Mouse (Mus musculus): ENCODE measurements around the gene Olfr1158. TPM values are rescaled to one million over a fixed set of nuclear protein-coding genes. Genes with fewer than 3 reads are reported as not detected.

Gene Olfr1158
- polyA plus RNA-seq, 1 experiment from 2014 or later, result not detected

Other genes with a start within 250 kb of the Olfr1158 start
- gene Olfr1140, start 246.4 kb upstream of the Olfr1158 start, polyA plus RNA-seq (2014; fragmentation: Nextera tagmentation; extraction: Ambion mirVana), result not detected in 2 replicates
- gene Olfr1141, start 236.1 kb upstream of the Olfr1158 start, polyA plus RNA-seq (2014; fragmentation: Nextera tagmentation; extraction: Ambion mirVana), result not detected in 2 replicates
- not detected in 2 replicates for gene Olfr152, start 210.6 kb upstream of the Olfr1158 start, polyA plus RNA-seq (2014; fragmentation: Nextera tagmentation; extraction: Ambion mirVana)
- gene Olfr1143, start 189.5 kb upstream of the Olfr1158 start, polyA plus RNA-seq (2014; fragmentation: Nextera tagmentation; extraction: Ambion mirVana), result not detected in 2 replicates
- gene Olfr1145, start 180.3 kb upstream of the Olfr1158 start, polyA plus RNA-seq (2014; fragmentation: Nextera tagmentation; extraction: Ambion mirVana), result not detected in 2 replicates
- gene Olfr1148, start 159.6 kb upstream of the Olfr1158 start, polyA plus RNA-seq (2014; fragmentation: Nextera tagmentation; extraction: Ambion mirVana), result not detected in 2 replicates
- not detected in 2 replicates for gene Olfr1150-ps1, start 146.1 kb upstream of the Olfr1158 start, polyA plus RNA-seq (2014; fragmentation: Nextera tagmentation; extraction: Ambion mirVana)
- not detected in 2 replicates for gene Olfr1151, start 134.3 kb upstream of the Olfr1158 start, polyA plus RNA-seq (2014; fragmentation: Nextera tagmentation; extraction: Ambion mirVana)
- gene Olfr1152, start 123.6 kb upstream of the Olfr1158 start, polyA plus RNA-seq (2014; fragmentation: Nextera tagmentation; extraction: Ambion mirVana), result not detected in 2 replicates
- not detected in 2 replicates for gene Olfr1153, start 95.2 kb upstream of the Olfr1158 start, polyA plus RNA-seq (2014; fragmentation: Nextera tagmentation; extraction: Ambion mirVana)
- not detected in 2 replicates for gene Olfr1154, start 84.9 kb upstream of the Olfr1158 start, polyA plus RNA-seq (2014; fragmentation: Nextera tagmentation; extraction: Ambion mirVana)
- gene Olfr1155, start 45.0 kb upstream of the Olfr1158 start, polyA plus RNA-seq (2014; fragmentation: Nextera tagmentation; extraction: Ambion mirVana), result not detected in 2 replicates
- not detected in 2 replicates for gene Olfr1156, start 37.0 kb upstream of the Olfr1158 start, polyA plus RNA-seq (2014; fragmentation: Nextera tagmentation; extraction: Ambion mirVana)
- gene Olfr1157, start 21.8 kb upstream of the Olfr1158 start, polyA plus RNA-seq (2014; fragmentation: Nextera tagmentation; extraction: Ambion mirVana), result not detected in 2 replicates
- not detected in 2 replicates for gene Olfr74, start 15.4 kb upstream of the Olfr1158 start, polyA plus RNA-seq (2014; fragmentation: Nextera tagmentation; extraction: Ambion mirVana)
- gene Olfr1160, start 18.2 kb downstream of the Olfr1158 start, polyA plus RNA-seq (2014; fragmentation: Nextera tagmentation; extraction: Ambion mirVana), result not detected in 2 replicates
- gene Olfr1161, start 32.7 kb downstream of the Olfr1158 start, polyA plus RNA-seq (2014; fragmentation: Nextera tagmentation; extraction: Ambion mirVana), result not detected in 2 replicates
- 0.09 TPM in 1 of 2 replicates, not detected in the other for gene Olfr73, start 47.6 kb downstream of the Olfr1158 start, polyA plus RNA-seq (2014; fragmentation: Nextera tagmentation; extraction: Ambion mirVana)
- not detected in 2 replicates for gene Olfr1162, start 61.0 kb downstream of the Olfr1158 start, polyA plus RNA-seq (2014; fragmentation: Nextera tagmentation; extraction: Ambion mirVana)
- gene Olfr1163, start 81.7 kb downstream of the Olfr1158 start, polyA plus RNA-seq (2014; fragmentation: Nextera tagmentation; extraction: Ambion mirVana), result not detected in 2 replicates
- gene Olfr1164, start 103.9 kb downstream of the Olfr1158 start, polyA plus RNA-seq (2014; fragmentation: Nextera tagmentation; extraction: Ambion mirVana), result not detected in 2 replicates
- not detected in 2 replicates for gene Olfr1166, start 138.2 kb downstream of the Olfr1158 start, polyA plus RNA-seq (2014; fragmentation: Nextera tagmentation; extraction: Ambion mirVana)
- gene Olfr1167, start 165.1 kb downstream of the Olfr1158 start, polyA plus RNA-seq (2014; fragmentation: Nextera tagmentation; extraction: Ambion mirVana), result not detected in 2 replicates
- not detected in 2 replicates for gene Olfr1168, start 191.8 kb downstream of the Olfr1158 start, polyA plus RNA-seq (2014; fragmentation: Nextera tagmentation; extraction: Ambion mirVana)
- gene Olfr1170, start 238.2 kb downstream of the Olfr1158 start, polyA plus RNA-seq (2014; fragmentation: Nextera tagmentation; extraction: Ambion mirVana), result not detected in 2 replicates